Comparison of ENCODE assay signal across 26 mouse cellular contexts in the genomic region with DNA sequence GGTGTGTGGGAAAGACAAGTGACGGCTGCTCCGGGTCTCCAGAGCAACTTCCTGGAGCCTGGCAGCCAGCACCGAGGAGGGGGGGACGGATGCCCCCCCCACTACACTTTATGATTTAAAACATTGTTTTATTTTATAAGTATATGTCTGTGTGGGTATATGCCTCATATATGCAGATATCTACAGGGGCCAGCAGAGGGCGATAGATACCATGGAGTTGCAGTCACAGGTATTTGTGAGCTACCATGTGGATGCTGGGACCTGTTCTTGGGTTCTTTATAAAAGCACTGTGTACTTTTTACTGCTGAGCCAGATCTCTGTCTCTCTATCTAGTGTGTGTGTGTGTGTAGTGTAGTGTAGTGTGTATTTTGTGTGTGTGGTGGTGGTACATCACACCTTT. TPM values are rescaled to one million over a fixed set of nuclear protein-coding genes. Genes with fewer than 3 reads are reported as not detected.
DNase-seq lines count a peak whose midpoint lies in the region; ATAC-seq and TF ChIP-seq lines count a peak whose summit lies in the region.
"Had no signal": no experiment of that assay in that cellular context is flagged by ENCODE, and none has a peak within 500 bp of the region (broad histone marks: within the 10 kb centered on the region; RNA-seq: fewer than 3 reads in every experiment).

No protein-coding gene starts in this region.

- no peaks in the 10 kb centered on the region for H3K36me3 ChIP-seq in liver, postnatal 0 days (replicated peaks; ENCODE audit: insufficient read depth, low read length)
- H3K36me3 ChIP-seq in hindbrain, embryonic 13.5 days, result no peaks in the 10 kb centered on the region
- H3K36me3 ChIP-seq: G1E; limb, embryonic 15.5 days had no signal

- 86% methylated on average over 5 of the region's 5 CpGs for WGBS in liver, postnatal 0 days (ENCODE audit: insufficient replicate concordance)
- 86% methylated on average over 5 of the region's 5 CpGs for WGBS in hindbrain, embryonic 13.5 days

- H3K4me2 ChIP-seq in liver, postnatal 0 days (ENCODE audit: low read depth, low read length), result no peak overlapping the region
- H3K4me2 ChIP-seq in hindbrain, embryonic 13.5 days, result no peak overlapping the region
- H3K4me2 ChIP-seq: hindbrain, embryonic 14.5 days; limb, embryonic 15.5 days had no signal

- no peak for TF ChIP-seq EP300 in liver, postnatal 0 days (IDR thresholded peaks at IDR 0.05; ENCODE audit: low read depth)

- no peaks in the 10 kb centered on the region for H3K4me1 ChIP-seq in liver, postnatal 0 days (ENCODE audit: insufficient read depth)
- no peaks in the 10 kb centered on the region for H3K4me1 ChIP-seq in hindbrain, embryonic 13.5 days (replicated peaks)
- H3K4me1 ChIP-seq: limb, embryonic 15.5 days had no signal

- no peak overlapping the region for H3K27ac ChIP-seq in layer of hippocampus, adult 2 months
- H3K27ac ChIP-seq in liver, postnatal 0 days (ENCODE audit: low read depth), result no peak overlapping the region
- H3K27ac ChIP-seq in hindbrain, embryonic 13.5 days, result no peak overlapping the region
- H3K27ac ChIP-seq: gastrocnemius, adult 2 months; hindbrain, embryonic 14.5 days; limb, embryonic 15.5 days had no signal

- peak; percentile 22 for DNase-seq in CD4-positive, CD25-positive, alpha-beta regulatory T cell, adult 2 months (ENCODE audit: low read depth, low spot score)
- no peak for DNase-seq in layer of hippocampus, adult 2 months (ENCODE audit: low spot score in 2 of 2)
- no peak for DNase-seq in layer of hippocampus, adult 9-11 months
- DNase-seq in ES-CJ7 (ENCODE audit: low read depth, low spot score), result peak; percentile 60
- DNase-seq in liver, postnatal 0 days, result peak; percentile 32
- no peak for DNase-seq in c-Kit-positive CD71-positive TER-119-positive erythroid progenitor cells, embryonic 14.5 days (ENCODE audit: low spot score)
- DNase-seq: adrenal gland, adult 2 months; cerebellum, adult 11 months; cerebellum, postnatal 36 days; gastrocnemius, adult 2 months; heart, adult 18-20 months; heart, postnatal 14 days; kidney, postnatal 25 days; thymus, postnatal 14 days had no signal

- no peak overlapping the region for H3K9ac ChIP-seq in liver, postnatal 0 days (replicated peaks)
- no peak overlapping the region for H3K9ac ChIP-seq in hindbrain, embryonic 13.5 days
- H3K9ac ChIP-seq: hindbrain, embryonic 14.5 days; limb, embryonic 15.5 days had no signal

- peaks cover 4% of the 10 kb centered on the region; the same call in 1 of the 2 replicates for H3K9me3 ChIP-seq in liver, postnatal 0 days (ENCODE audit: low read length)
- no peaks in the 10 kb centered on the region for H3K9me3 ChIP-seq in hindbrain, embryonic 13.5 days
- H3K9me3 ChIP-seq: G1E; limb, embryonic 15.5 days had no signal

- peak; percentile 29; the same call in 1 of the 2 replicates for TF ChIP-seq CTCF in layer of hippocampus, adult 2 months (conservative IDR thresholded peaks at IDR 0.05)
- peak; percentile 54 for TF ChIP-seq CTCF in liver, postnatal 0 days (IDR thresholded peaks at IDR 0.05; ENCODE audit: low read depth)

- ATAC-seq in CD4-positive, CD25-positive, alpha-beta regulatory T cell, adult 4 months, result no peak
- no peak for ATAC-seq in liver, postnatal 0 days
- ATAC-seq in hindbrain, embryonic 13.5 days (ENCODE audit: low FRiP score), result no peak
- ATAC-seq: intestine, postnatal 0 days had no signal

- H3K27me3 ChIP-seq in liver, postnatal 0 days (ENCODE audit: insufficient read depth, low read length), result no peaks in the 10 kb centered on the region
- H3K27me3 ChIP-seq in hindbrain, embryonic 13.5 days, result peaks cover 9% of the 10 kb centered on the region; the same call in 1 of the 2 replicates
- H3K27me3 ChIP-seq: limb, embryonic 15.5 days had no signal

- no peak overlapping the region for H3K4me3 ChIP-seq in layer of hippocampus, adult 2 months
- no peak overlapping the region for H3K4me3 ChIP-seq in liver, postnatal 0 days (ENCODE audit: low read depth, low read length)
- H3K4me3 ChIP-seq in hindbrain, embryonic 13.5 days, result no peak overlapping the region
- H3K4me3 ChIP-seq: gastrocnemius, adult 2 months; limb, embryonic 15.5 days had no signal

RNA-seq across cellular contexts. Expression of a gene that starts 20.5 kb away (rescaled TPM):
- not detected for polyA plus RNA-seq in CD4-positive, CD25-positive, alpha-beta regulatory T cell, adult 4 months (2017; shearing (Covaris generic))
- total RNA-seq in layer of hippocampus, adult 2 months (2021), result not detected
- polyA plus RNA-seq in liver, postnatal 0 days (2015; fragmentation: Nextera tagmentation; extraction: Ambion mirVana), result 0.20 and 0.64 TPM in 2 replicates
- polyA plus RNA-seq in hindbrain, embryonic 13.5 days (2015; fragmentation: Nextera tagmentation; extraction: Ambion mirVana), result 0.28 and 0.45 TPM in 2 replicates
- total RNA-seq: G1E; gastrocnemius, adult 2 months; megakaryocyte-erythroid progenitor cell, adult 5-6 weeks had no signal
- polyA plus RNA-seq: G1E had no signal

RNA-seq across cellular contexts. Expression of a gene that starts 30.8 kb away (rescaled TPM):
- under 1 TPM in 1 of 2 experiments, not detected in 1; 0.24 TPM for polyA plus RNA-seq in CD4-positive, CD25-positive, alpha-beta regulatory T cell, adult 4 months (2017; shearing (Covaris generic))
- not detected for total RNA-seq in layer of hippocampus, adult 2 months (2021)
- 0.97 and 1.2 TPM in 2 replicates for polyA plus RNA-seq in liver, postnatal 0 days (2015; fragmentation: Nextera tagmentation; extraction: Ambion mirVana)
- not detected in 2 replicates for polyA plus RNA-seq in hindbrain, embryonic 13.5 days (2015; fragmentation: Nextera tagmentation; extraction: Ambion mirVana)
- total RNA-seq: gastrocnemius, adult 2 months; heart, postnatal 14 days; layer of hippocampus, postnatal 10 days; left cerebral cortex, postnatal 25 days had no signal
- polyA plus RNA-seq: adrenal gland, adult 2 months; hindbrain, embryonic 14.5 days; limb, embryonic 15.5 days; lung, embryonic 16.5 days; neural tube, embryonic 11.5 days; spleen, adult 2 months had no signal

RNA-seq across cellular contexts. Expression of a gene that starts 36.8 kb away (rescaled TPM):
- 10 to 100 TPM; 29.3 to 30.1 TPM for polyA plus RNA-seq in CD4-positive, CD25-positive, alpha-beta regulatory T cell, adult 4 months (2017; shearing (Covaris generic))
- total RNA-seq in layer of hippocampus, adult 2 months (2021), result 10 to 100 TPM; 32.0 to 40.8 TPM
- polyA plus RNA-seq in liver, postnatal 0 days (2015; fragmentation: Nextera tagmentation; extraction: Ambion mirVana), result 116 and 119 TPM in 2 replicates
- polyA plus RNA-seq in hindbrain, embryonic 13.5 days (2015; fragmentation: Nextera tagmentation; extraction: Ambion mirVana), result 20.2 and 24.0 TPM in 2 replicates

RNA-seq across cellular contexts. Expression of a gene that starts 45.6 kb away (rescaled TPM):
- not detected for polyA plus RNA-seq in CD4-positive, CD25-positive, alpha-beta regulatory T cell, adult 4 months (2017; shearing (Covaris generic))
- total RNA-seq in layer of hippocampus, adult 2 months (2021), result under 1 TPM; 0.38 to 0.61 TPM
- 0.14 and 1.4 TPM in 2 replicates for polyA plus RNA-seq in liver, postnatal 0 days (2015; fragmentation: Nextera tagmentation; extraction: Ambion mirVana)
- not detected in 2 replicates for polyA plus RNA-seq in hindbrain, embryonic 13.5 days (2015; fragmentation: Nextera tagmentation; extraction: Ambion mirVana)
- total RNA-seq: G1E had no signal
- polyA plus RNA-seq: adrenal gland, adult 2 months; G1E; hindbrain, embryonic 14.5 days; intestine, postnatal 0 days; limb, embryonic 15.5 days; lung, embryonic 16.5 days; neural tube, embryonic 11.5 days; spleen, adult 2 months had no signal

RNA-seq across cellular contexts. Expression of a gene that starts 49.0 kb away (rescaled TPM):
- polyA plus RNA-seq in CD4-positive, CD25-positive, alpha-beta regulatory T cell, adult 4 months (2017; shearing (Covaris generic)), result 100 to 1,000 TPM; 227 to 245 TPM
- total RNA-seq in layer of hippocampus, adult 2 months (2021), result 100 to 1,000 TPM; 210 to 227 TPM
- polyA plus RNA-seq in liver, postnatal 0 days (2015; fragmentation: Nextera tagmentation; extraction: Ambion mirVana), result 355 TPM in 2 replicates
- 259 and 262 TPM in 2 replicates for polyA plus RNA-seq in hindbrain, embryonic 13.5 days (2015; fragmentation: Nextera tagmentation; extraction: Ambion mirVana)

Comparison
In these comparisons a context has a peak if more than half of its experiments do, and no peak if none do; other contexts are left out.
1. DNase-seq: peak in CD4-positive, CD25-positive, alpha-beta regulatory T cell, adult 2 months (single experiment), ES-CJ7 (single experiment) and liver, postnatal 0 days (single experiment); none in layer of hippocampus, adult 2 months (0 of 2), layer of hippocampus, adult 9-11 months (single experiment) and c-Kit-positive CD71-positive TER-119-positive erythroid progenitor cells, embryonic 14.5 days (single experiment).